Mouse (Mus musculus) embryonic facial prominence, embryonic 13.5 days (tissue): Measurements from ENCODE around the gene Zic1. TPM values are rescaled to one million over a fixed set of nuclear protein-coding genes. Genes with fewer than 3 reads are reported as not detected.
A peak's percentile ranks its signal among the peaks of the same experiment; 100 is the strongest.

ENCODE experiments used
- ATAC-seq: fragments of 200-750 bp; cut with Nextera tagmentation; 2 replicates; pipeline ENCODE4 v1.8.0; 2017; ENCODE audit warnings: low read depth; ENCODE audit not compliant: insufficient number of reproducible peaks, insufficient read depth, low FRiP score, low TSS enrichment
- H3K27ac ChIP-seq: fragments of 300-500 bp; sonication (generic); 2 replicates; pipeline ENCODE4 v1.5.1; 2015; ENCODE audit warnings: moderate library complexity, mild to moderate bottlenecking, inconsistent platforms
- H3K27me3 ChIP-seq: fragments of 300-500 bp; sonication (generic); 2 replicates; pipeline ENCODE4 v1.6.1; 2015; ENCODE audit warnings: mild to moderate bottlenecking, inconsistent platforms
- H3K36me3 ChIP-seq: fragments of 300-500 bp; sonication (generic); 2 replicates; pipeline ENCODE4 v1.6.1; 2015; ENCODE audit warnings: mild to moderate bottlenecking, inconsistent platforms
- H3K4me1 ChIP-seq: fragments of 300-500 bp; sonication (generic); 2 replicates; pipeline ENCODE4 v1.6.1; 2015; ENCODE audit warnings: inconsistent platforms
- H3K4me2 ChIP-seq: fragments of 300-500 bp; sonication (generic); 2 replicates; pipeline ENCODE4 v1.6.1; 2015; ENCODE audit warnings: moderate library complexity, mild to moderate bottlenecking, inconsistent platforms
- H3K4me3 ChIP-seq: fragments of 300-500 bp; sonication (generic); 2 replicates; pipeline ENCODE4 v1.5.1; 2015; ENCODE audit warnings: mild to moderate bottlenecking, inconsistent platforms
- H3K9ac ChIP-seq: fragments of 300-500 bp; sonication (generic); 2 replicates; pipeline ENCODE4 v1.6.1; 2015; ENCODE audit warnings: mild to moderate bottlenecking, inconsistent platforms
- H3K9me3 ChIP-seq: fragments of 300-500 bp; sonication (generic); 2 replicates; pipeline ENCODE4 v1.6.1; 2016; ENCODE audit warnings: inconsistent platforms
- WGBS: fragments of 180-500 bp; shearing (Covaris S2); methylation state at CpG from one replicate; pipeline ENCODE4 v1.1.7; 2015; ENCODE audit warnings: mixed read lengths; 5-methylcytosine and 5-hydroxymethylcytosine counted together
- polyA plus RNA-seq: library from polyadenylated mRNA; unstranded; fragments of >200 nt; fragmentation: Nextera tagmentation; extraction: Ambion mirVana; gene quantifications from 2 replicates; pipeline ENCODE4 v1.2.1, GENCODE M21; 2015

Gene Zic1
- polyA plus RNA-seq, 1 experiment from 2014 or later: 0.49 TPM

- H3K9ac ChIP-seq: no peak overlapping the region
- no peaks in the 10 kb centered on the region for H3K9me3 ChIP-seq
- H3K4me3 ChIP-seq: peak overlapping the region; percentile 32
- no peak overlapping the region for H3K27ac ChIP-seq
- under 1% methylated on average over 34 of the region's 35 CpGs for WGBS
- H3K4me1 ChIP-seq: no peaks in the 10 kb centered on the region; the same call in 1 of the 2 replicates
- peak; percentile 26; the same call in 1 of the 2 replicates for ATAC-seq
- H3K36me3 ChIP-seq: no peaks in the 10 kb centered on the region
- H3K4me2 ChIP-seq: peak overlapping the region; percentile 51
- H3K27me3 ChIP-seq: peaks cover 92% of the 10 kb centered on the region
These were observed 9.8 kb downstream of the Zic1 start for GRCm38 (mm10) chr9:91355629-91356352.

GRCm38 (mm10) chr9:91355270-91355589 is 10.4 kb downstream of the Zic1 start:
- H3K27ac ChIP-seq: no peak overlapping the region
- H3K36me3 ChIP-seq: no peaks in the 10 kb centered on the region
- H3K4me1 ChIP-seq: no peaks in the 10 kb centered on the region; the same call in 1 of the 2 replicates
- no peak for ATAC-seq
- peaks cover 92% of the 10 kb centered on the region for H3K27me3 ChIP-seq
- H3K9me3 ChIP-seq: no peaks in the 10 kb centered on the region
- H3K9ac ChIP-seq: no peak overlapping the region
- peak overlapping the region; percentile 51 for H3K4me2 ChIP-seq
- WGBS: 1% methylated on average over 7 of the region's 7 CpGs
- H3K4me3 ChIP-seq: peak overlapping the region; percentile 32

DNA sequence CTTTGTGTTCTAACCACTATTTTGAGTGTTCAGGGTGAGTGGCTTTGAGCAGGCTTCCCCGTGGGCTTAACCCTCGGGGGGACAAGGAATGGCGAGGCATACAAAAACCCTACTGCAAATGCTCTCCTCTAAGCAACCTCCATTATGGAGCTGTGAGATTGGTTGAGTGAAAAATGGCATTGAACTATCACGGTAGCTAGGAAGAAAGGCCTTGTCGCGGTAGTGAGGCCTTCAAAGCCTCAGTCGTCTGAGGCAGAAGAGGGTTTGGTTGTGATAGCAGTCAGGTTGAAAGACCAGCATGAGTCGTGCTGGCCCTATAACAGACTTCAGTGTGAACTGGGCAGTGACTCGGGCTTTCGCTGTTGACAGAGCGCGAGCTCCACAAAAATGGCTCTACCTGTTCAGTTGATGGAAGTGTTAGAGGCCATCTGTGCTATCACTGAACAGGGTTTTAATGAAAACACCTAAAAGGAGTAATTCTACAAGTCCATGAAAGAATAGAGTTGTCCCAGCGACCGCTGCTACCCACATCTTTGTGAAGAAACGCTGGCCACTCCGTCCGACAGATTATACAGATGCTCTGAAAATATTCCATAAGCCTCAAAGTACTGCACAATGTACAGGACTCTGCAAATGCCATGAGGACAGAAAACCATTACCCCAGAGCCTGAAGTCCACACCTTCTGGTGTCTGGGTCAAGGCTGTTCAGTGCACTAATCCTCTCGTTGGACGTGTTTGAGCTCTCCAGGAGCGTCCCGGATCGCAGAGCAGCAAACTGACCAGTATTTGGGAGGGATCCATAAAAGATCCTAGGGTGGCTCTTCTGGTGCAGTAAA is 11.0 kb downstream of the Zic1 start:
- Histone ChIP-seq H3K4me2 (no peak overlapping the region), H3K27me3 (peaks cover 93% of the 10 kb centered on the region), H3K4me3 (no peak overlapping the region), H3K27ac (no peak overlapping the region), H3K36me3 (no peaks in the 10 kb centered on the region), H3K9me3 (no peaks in the 10 kb centered on the region), H3K9ac (no peak overlapping the region), H3K4me1 (no peaks in the 10 kb centered on the region; the same call in 1 of the 2 replicates)
- 7% methylated on average over 22 of the region's 22 CpGs for WGBS
- ATAC-seq: no peak

DNA sequence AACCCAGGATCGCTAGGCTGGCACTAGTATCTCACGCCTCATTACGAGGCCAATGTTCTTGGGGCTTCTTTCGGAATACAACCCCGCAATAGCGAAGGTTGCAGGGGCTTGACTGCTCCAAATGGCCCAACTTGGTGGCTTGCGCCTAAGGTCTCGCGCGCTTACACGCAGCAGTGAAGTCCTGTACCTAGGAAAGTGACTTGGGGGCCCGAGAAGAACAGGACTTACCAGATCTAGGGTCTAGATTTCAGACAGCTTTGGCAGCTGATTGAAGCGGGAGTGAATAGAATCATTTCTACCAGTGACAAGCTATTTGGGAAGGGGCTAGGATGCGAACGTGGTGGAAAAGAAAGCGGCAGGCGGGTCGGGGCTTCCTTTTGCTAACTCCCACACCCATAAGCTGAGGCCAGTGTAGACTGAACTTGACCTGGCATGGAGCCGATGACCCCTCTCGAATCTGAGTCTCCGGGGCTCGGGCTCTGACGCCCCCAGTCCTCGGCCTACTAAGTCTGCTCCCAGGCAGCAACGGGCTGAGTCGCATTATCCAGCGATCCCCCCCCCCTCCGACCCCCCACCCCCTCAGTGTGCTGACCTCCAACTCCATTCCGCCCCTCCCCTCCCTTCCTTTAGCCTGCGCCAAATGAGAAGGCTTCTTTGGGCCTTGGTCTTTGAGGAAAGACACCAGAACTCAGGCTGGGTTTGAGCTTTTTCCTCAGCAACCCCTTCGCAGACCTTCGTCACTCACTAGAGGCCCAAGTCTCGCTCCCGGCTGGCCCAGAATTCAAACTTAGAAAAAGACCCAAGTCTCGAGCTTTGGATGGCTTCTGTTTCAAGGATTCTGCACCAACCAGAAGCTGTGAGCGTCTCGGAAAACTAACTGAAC is 11.8 kb downstream of the Zic1 start:
- Histone ChIP-seq H3K27ac (no peak overlapping the region), H3K9me3 (no peaks in the 10 kb centered on the region), H3K9ac (no peak overlapping the region), H3K4me1 (no peaks in the 10 kb centered on the region; the same call in 1 of the 2 replicates), H3K4me2 (no peak overlapping the region), H3K4me3 (no peak overlapping the region), H3K36me3 (no peaks in the 10 kb centered on the region), H3K27me3 (peaks cover 91% of the 10 kb centered on the region)
- WGBS: 3% methylated on average over 37 of the region's 37 CpGs
- ATAC-seq: no peak

GRCm38 (mm10) chr9:91352786-91353185 is 12.8 kb downstream of the Zic1 start:
- Histone ChIP-seq H3K9ac (no peak overlapping the region), H3K4me3 (no peak overlapping the region), H3K4me1 (no peaks in the 10 kb centered on the region; the same call in 1 of the 2 replicates), H3K36me3 (no peaks in the 10 kb centered on the region), H3K9me3 (no peaks in the 10 kb centered on the region), H3K4me2 (no peak overlapping the region), H3K27me3 (peaks cover 87% of the 10 kb centered on the region), H3K27ac (no peak overlapping the region)
- WGBS: under 1% methylated on average over 15 of the region's 15 CpGs
- ATAC-seq: no peak

GRCm38 (mm10) chr9:91351961-91352411 is 13.6 kb downstream of the Zic1 start:
- H3K27ac ChIP-seq: no peak overlapping the region
- no peak for ATAC-seq
- no peaks in the 10 kb centered on the region; the same call in 1 of the 2 replicates for H3K4me1 ChIP-seq
- peaks cover 84% of the 10 kb centered on the region for H3K27me3 ChIP-seq
- no peak overlapping the region for H3K4me2 ChIP-seq
- no peak overlapping the region for H3K9ac ChIP-seq
- under 1% methylated on average over 13 of the region's 13 CpGs for WGBS
- H3K9me3 ChIP-seq: no peaks in the 10 kb centered on the region
- no peaks in the 10 kb centered on the region for H3K36me3 ChIP-seq
- H3K4me3 ChIP-seq: no peak overlapping the region

DNA sequence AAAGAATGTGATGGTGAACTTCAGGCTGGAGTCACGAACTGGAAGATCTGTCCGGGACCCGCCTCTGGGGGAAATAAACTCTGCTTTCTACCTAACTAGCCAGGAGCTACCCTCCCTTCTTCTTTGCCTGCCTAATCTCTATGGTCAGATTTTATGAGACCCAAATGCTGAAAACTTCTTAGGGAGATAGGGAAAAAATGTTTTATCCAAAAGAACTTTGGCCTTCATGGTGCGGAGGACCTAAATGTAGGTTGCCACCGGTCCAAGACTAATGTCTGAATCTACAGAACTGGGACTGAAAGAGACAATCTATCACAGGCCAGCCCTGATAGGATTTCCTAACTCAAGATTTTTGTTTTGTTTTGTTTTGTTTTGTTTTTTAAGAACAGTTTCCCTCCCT is 14.2 kb downstream of the Zic1 start:
- ATAC-seq: no peak
- Histone ChIP-seq H3K27me3 (peaks cover 79% of the 10 kb centered on the region), H3K4me1 (no peaks in the 10 kb centered on the region; the same call in 1 of the 2 replicates), H3K4me3 (no peak overlapping the region), H3K9me3 (no peaks in the 10 kb centered on the region), H3K9ac (no peak overlapping the region), H3K27ac (no peak overlapping the region), H3K36me3 (no peaks in the 10 kb centered on the region), H3K4me2 (no peak overlapping the region)
- 1% methylated on average over 5 of the region's 5 CpGs for WGBS

DNA sequence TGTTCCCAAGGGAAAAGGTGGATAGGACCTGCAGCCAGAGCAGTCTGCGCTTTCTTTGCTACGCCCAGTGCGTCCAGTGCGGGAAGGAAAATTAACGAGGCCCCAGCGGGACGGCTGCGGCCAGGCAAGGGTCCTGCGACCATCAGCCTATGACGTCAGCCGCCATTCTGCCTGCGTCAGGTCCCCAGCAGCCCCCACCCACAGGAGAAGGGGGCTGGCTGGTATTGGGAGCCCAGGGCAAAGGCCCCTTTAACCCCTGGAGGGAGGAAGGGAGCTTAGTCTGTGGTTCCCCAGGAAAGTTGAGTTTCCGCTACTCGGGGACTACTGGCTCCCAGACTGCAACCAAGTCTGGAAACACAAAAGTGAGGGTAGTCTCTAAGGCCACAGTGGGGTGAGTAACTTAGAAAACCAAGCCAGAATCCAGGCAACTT is 14.7 kb downstream of the Zic1 start:
- Histone ChIP-seq H3K36me3 (no peaks in the 10 kb centered on the region), H3K4me3 (no peak overlapping the region), H3K9me3 (no peaks in the 10 kb centered on the region), H3K9ac (no peak overlapping the region), H3K4me2 (no peak overlapping the region), H3K27me3 (peaks cover 79% of the 10 kb centered on the region), H3K4me1 (no peaks in the 10 kb centered on the region; the same call in 1 of the 2 replicates), H3K27ac (no peak overlapping the region)
- under 1% methylated on average over 14 of the region's 14 CpGs for WGBS
- no peak for ATAC-seq

DNA sequence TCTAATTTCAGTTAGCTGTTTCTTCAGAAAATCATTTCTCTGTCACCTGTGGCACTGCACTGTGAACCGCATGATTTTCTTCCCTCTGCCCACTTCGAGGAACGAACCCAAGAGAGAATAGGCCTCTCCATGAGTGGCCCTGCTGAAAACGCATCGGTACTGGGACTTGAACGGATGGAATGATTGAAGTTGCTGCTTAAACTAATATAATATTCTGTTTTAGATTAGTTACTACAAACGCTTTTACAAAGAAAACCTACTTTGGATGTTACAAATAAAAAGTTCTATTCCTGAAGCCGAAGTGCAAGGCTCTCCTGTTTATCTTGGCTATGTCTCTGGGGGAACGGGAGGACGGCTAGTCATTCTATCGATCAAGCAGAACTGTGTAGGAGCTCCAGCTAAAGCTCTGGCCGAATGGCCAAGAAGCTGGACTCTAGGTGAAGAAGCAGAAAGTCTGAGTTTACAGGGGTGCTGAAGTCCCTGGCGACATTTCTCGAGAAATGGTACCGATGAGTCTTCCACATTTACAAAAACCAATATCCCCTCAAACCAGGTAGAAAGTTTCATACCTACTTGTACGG is 15.3 kb downstream of the Zic1 start:
- no peaks in the 10 kb centered on the region for H3K36me3 ChIP-seq
- H3K4me2 ChIP-seq: no peak overlapping the region
- WGBS: 1% methylated on average over 16 of the region's 16 CpGs
- no peak overlapping the region for H3K4me3 ChIP-seq
- H3K27ac ChIP-seq: no peak overlapping the region
- H3K9ac ChIP-seq: no peak overlapping the region
- no peak for ATAC-seq
- H3K9me3 ChIP-seq: no peaks in the 10 kb centered on the region
- H3K27me3 ChIP-seq: peaks cover 73% of the 10 kb centered on the region
- no peaks in the 10 kb centered on the region for H3K4me1 ChIP-seq

- H3K27ac ChIP-seq: no peak overlapping the region
- no peak overlapping the region for H3K9ac ChIP-seq
- H3K4me3 ChIP-seq: no peak overlapping the region
- no peak overlapping the region for H3K4me2 ChIP-seq
- no peaks in the 10 kb centered on the region for H3K36me3 ChIP-seq
- peaks cover 61% of the 10 kb centered on the region for H3K27me3 ChIP-seq
- ATAC-seq: no peak
- 32% methylated on average over 1 of the region's 1 CpGs for WGBS
- no peaks in the 10 kb centered on the region for H3K4me1 ChIP-seq
- no peaks in the 10 kb centered on the region for H3K9me3 ChIP-seq
These were observed 16.9 kb downstream of the Zic1 start for GRCm38 (mm10) chr9:91348746-91349145.

GRCm38 (mm10) chr9:91347591-91347990 is 18.0 kb downstream of the Zic1 start:
- no peak overlapping the region for H3K9ac ChIP-seq
- no peak overlapping the region for H3K4me3 ChIP-seq
- H3K27ac ChIP-seq: no peak overlapping the region
- H3K36me3 ChIP-seq: no peaks in the 10 kb centered on the region
- no peak overlapping the region for H3K4me2 ChIP-seq
- peaks cover 49% of the 10 kb centered on the region for H3K27me3 ChIP-seq
- no peaks in the 10 kb centered on the region for H3K9me3 ChIP-seq
- WGBS: 65% methylated on average over 2 of the region's 2 CpGs
- no peaks in the 10 kb centered on the region for H3K4me1 ChIP-seq
- no peak for ATAC-seq
